Mouse (Mus musculus): ENCODE results near the gene Fam207a.

GRCm38 (mm10) chr10:77471512-77471911, 44.1 kb downstream of the Fam207a start:
- TF ChIP-seq CTCF (IDR thresholded peaks at IDR 0.05 in 2 of 3, conservative IDR thresholded peaks at IDR 0.05 in 1 of 3; ENCODE audit: control insufficient read depth in 1 of 3, insufficient read depth in 1 of 3, low read depth in 2 of 3, low read length in 3 of 3, poor library complexity in 1 of 3, severe bottlenecking in 1 of 3) (no peak), POLR2AphosphoS5 (IDR thresholded peaks at IDR 0.05; ENCODE audit: borderline replicate concordance, low read depth, low read length) (no peak), BHLHE40 (IDR thresholded peaks at IDR 0.05; ENCODE audit: borderline replicate concordance, low read depth, low read length) (no peak), TBP (IDR thresholded peaks at IDR 0.05; ENCODE audit: low read depth, low read length) (no peak), TCF12 (IDR thresholded peaks at IDR 0.05; ENCODE audit: low read depth, low read length) (no peak), ZKSCAN1 (IDR thresholded peaks at IDR 0.05; ENCODE audit: low read depth, low read length) (no peak)

All from MEL (cell line).